8 mouse cellular contexts compared by ENCODE assay signal in genomic region chr4:82500578-82501098, GRCm38 (mm10).
DNase-seq lines count a peak whose midpoint lies in the region; ATAC-seq and TF ChIP-seq lines count a peak whose summit lies in the region.

No protein-coding gene starts in this region.

- H3K4me2 ChIP-seq in lung, postnatal 0 days (replicated peaks; ENCODE audit: low read depth, low read length), result peak overlapping the region; percentile 89
- H3K4me2 ChIP-seq in limb, embryonic 13.5 days (replicated peaks), result peak overlapping the region; percentile 67
- peak overlapping the region; percentile 43 for H3K4me2 ChIP-seq in stomach, embryonic 16.5 days (ENCODE audit: low read depth, low read length)

- no peaks in the 10 kb centered on the region for H3K36me3 ChIP-seq in lung, postnatal 0 days (ENCODE audit: insufficient read depth, low read length)
- peaks cover 30% of the 10 kb centered on the region for H3K36me3 ChIP-seq in limb, embryonic 13.5 days
- peaks cover 9% of the 10 kb centered on the region; the same call in 1 of the 2 replicates for H3K36me3 ChIP-seq in stomach, embryonic 16.5 days (ENCODE audit: control insufficient read depth, insufficient read depth, low read length)

- TF ChIP-seq EP300 in lung, postnatal 0 days (IDR thresholded peaks at IDR 0.05), result no peak

- no peak for ATAC-seq in cerebellum, adult (ENCODE audit: insufficient number of reproducible peaks, low FRiP score, low TSS enrichment)
- no peak for ATAC-seq in lung, postnatal 0 days
- no peak for ATAC-seq in limb, embryonic 13.5 days (ENCODE audit: low FRiP score, low read depth)
- ATAC-seq in stomach, embryonic 16.5 days (ENCODE audit: insufficient read depth, low FRiP score), result no peak

- TF ChIP-seq CTCF in cerebellum, adult 2 months (IDR thresholded peaks at IDR 0.05; ENCODE audit: borderline replicate concordance, insufficient read depth, low read depth, low read length), result no peak
- no peak for TF ChIP-seq CTCF in lung, postnatal 0 days (IDR thresholded peaks at IDR 0.05)

- no peak for TF ChIP-seq POLR2A in cerebellum, adult 2 months (IDR thresholded peaks at IDR 0.05; ENCODE audit: borderline replicate concordance, insufficient read depth, low read length)

- H3K4me3 ChIP-seq in cerebellum, adult 2 months (replicated peaks; ENCODE audit: insufficient read depth, low read depth, low read length), result peak overlapping the region; percentile 66
- peak overlapping the region; percentile 81 for H3K4me3 ChIP-seq in lung, postnatal 0 days (ENCODE audit: low read depth, low read length)
- peak overlapping the region; percentile 100 for H3K4me3 ChIP-seq in limb, embryonic 13.5 days
- peak overlapping the region; percentile 24 for H3K4me3 ChIP-seq in stomach, embryonic 16.5 days (replicated peaks; ENCODE audit: low read length)

- DNase-seq in cerebellum, adult 2 months, result no peak
- no peak for DNase-seq in lung, postnatal 0 days (ENCODE audit: low spot score)
- DNase-seq in lung, postnatal 14 days, result no peak
- no peak for DNase-seq in right cerebral cortex, postnatal 10 days (ENCODE audit: low spot score in 2 of 2)
- DNase-seq in spleen, adult 18-20 months, result no peak

- peak overlapping the region; percentile 66; the same call in 1 of the 2 replicates for H3K27ac ChIP-seq in cerebellum, adult 2 months (ENCODE audit: insufficient read depth, low read length)
- peak overlapping the region; percentile 5; the same call in 1 of the 2 replicates for H3K27ac ChIP-seq in lung, postnatal 0 days (ENCODE audit: low read length)
- no peak overlapping the region for H3K27ac ChIP-seq in limb, embryonic 13.5 days
- no peak overlapping the region for H3K27ac ChIP-seq in stomach, embryonic 16.5 days (ENCODE audit: low read length)

- WGBS in cerebellum, adult 2 months, result 7% methylated on average over 5 of the region's 5 CpGs
- WGBS in lung, postnatal 0 days, result 21% methylated on average over 5 of the region's 5 CpGs
- 39% methylated on average over 5 of the region's 5 CpGs for WGBS in limb, embryonic 13.5 days
- WGBS in stomach, embryonic 16.5 days, result 50% methylated on average over 5 of the region's 5 CpGs

- no peaks in the 10 kb centered on the region for H3K9me3 ChIP-seq in lung, postnatal 0 days (ENCODE audit: low read length)
- no peaks in the 10 kb centered on the region for H3K9me3 ChIP-seq in limb, embryonic 13.5 days
- H3K9me3 ChIP-seq in stomach, embryonic 16.5 days (replicated peaks; ENCODE audit: control insufficient read depth, low read length), result no peaks in the 10 kb centered on the region

- H3K4me1 ChIP-seq in cerebellum, adult 2 months (ENCODE audit: control insufficient read depth, insufficient read depth, low read length), result peaks cover 9% of the 10 kb centered on the region; the same call in 1 of the 2 replicates
- H3K4me1 ChIP-seq in lung, postnatal 0 days (ENCODE audit: insufficient read depth, low read depth, low read length), result peaks cover 15% of the 10 kb centered on the region; the same call in 1 of the 2 replicates
- peaks cover 53% of the 10 kb centered on the region for H3K4me1 ChIP-seq in limb, embryonic 13.5 days
- peaks cover 43% of the 10 kb centered on the region for H3K4me1 ChIP-seq in stomach, embryonic 16.5 days (ENCODE audit: control insufficient read depth, insufficient read depth, low read length)

- peak overlapping the region; percentile 27 for H3K9ac ChIP-seq in lung, postnatal 0 days (replicated peaks; ENCODE audit: low read depth)
- peak overlapping the region; percentile 62 for H3K9ac ChIP-seq in limb, embryonic 13.5 days
- peak overlapping the region; percentile 52 for H3K9ac ChIP-seq in stomach, embryonic 16.5 days (ENCODE audit: low read length)

- no peaks in the 10 kb centered on the region for H3K27me3 ChIP-seq in cerebellum, adult 2 months (ENCODE audit: control insufficient read depth, insufficient read depth, low read length)
- H3K27me3 ChIP-seq in lung, postnatal 0 days (replicated peaks; ENCODE audit: insufficient read depth, low read length), result no peaks in the 10 kb centered on the region
- H3K27me3 ChIP-seq in limb, embryonic 13.5 days, result no peaks in the 10 kb centered on the region
- no peaks in the 10 kb centered on the region for H3K27me3 ChIP-seq in stomach, embryonic 16.5 days (ENCODE audit: control insufficient read depth, insufficient read depth, low read length)

Comparison
In these comparisons a context has a peak if more than half of its experiments do, and no peak if none do; other contexts are left out.
1. H3K27ac ChIP-seq: peak in cerebellum, adult 2 months (single experiment) and lung, postnatal 0 days (single experiment); none in limb, embryonic 13.5 days (single experiment) and stomach, embryonic 16.5 days (single experiment).
2. H3K4me3 ChIP-seq: peak in every context shown above with its lines; median percentile 100 in limb, embryonic 13.5 days; 81 in lung, postnatal 0 days; 66 in cerebellum, adult 2 months; 24 in stomach, embryonic 16.5 days.
3. Peak in every context shown above with its lines, with median percentiles within 50 percentile points of each other: H3K4me2 ChIP-seq and H3K9ac ChIP-seq.